Mouse (Mus musculus): Measurements from ENCODE around the gene Nubp2.

Gene Nubp2

GRCm38 (mm10) chr17:24860076-24860475, 26.1 kb downstream of the Nubp2 start:
- no peak for DNase-seq (ENCODE audit: low spot score)

- DNase-seq (ENCODE audit: low spot score), result no peak
Observed at GRCm38 (mm10) chr17:24858967-24859366, 27.2 kb downstream of the Nubp2 start.

- DNase-seq (ENCODE audit: low spot score), result no peak
Observed at GRCm38 (mm10) chr17:24857831-24858470, 28.2 kb downstream of the Nubp2 start.

GRCm38 (mm10) chr17:24856589-24856988, 29.6 kb downstream of the Nubp2 start:
- no peak for DNase-seq (ENCODE audit: low spot score)

- no peak for DNase-seq (ENCODE audit: low spot score)
Observed at GRCm38 (mm10) chr17:24855838-24856464, 30.2 kb downstream of the Nubp2 start.

GRCm38 (mm10) chr17:24851381-24852125, 34.6 kb downstream of the Nubp2 start:
- no peak for DNase-seq (ENCODE audit: low spot score)

GRCm38 (mm10) chr17:24850773-24851127, 35.4 kb downstream of the Nubp2 start:
- DNase-seq (ENCODE audit: low spot score), result no peak

- DNase-seq (ENCODE audit: low spot score), result peak; percentile 94
Observed at GRCm38 (mm10) chr17:24850065-24850772, 35.9 kb downstream of the Nubp2 start, which contains the start of gene Fahd1. Gene Fahd1 (minus strand): TSS chr17:24850364.

GRCm38 (mm10) chr17:24849733-24850064, 36.5 kb downstream of the Nubp2 start:
- no peak for DNase-seq (ENCODE audit: low spot score)

- DNase-seq (ENCODE audit: low spot score), result no peak
Observed at GRCm38 (mm10) chr17:24848600-24849031, 37.5 kb downstream of the Nubp2 start.

GRCm38 (mm10) chr17:24847386-24847785, 38.8 kb downstream of the Nubp2 start:
- DNase-seq (ENCODE audit: low spot score), result no peak

- DNase-seq (ENCODE audit: low spot score), result no peak
Observed at GRCm38 (mm10) chr17:24844525-24844924, 41.6 kb downstream of the Nubp2 start.

- DNase-seq (ENCODE audit: low spot score), result no peak
Observed at GRCm38 (mm10) chr17:24842631-24843030, 43.5 kb downstream of the Nubp2 start.

- DNase-seq (ENCODE audit: low spot score), result no peak
Observed at GRCm38 (mm10) chr17:24841133-24841532, 45.0 kb downstream of the Nubp2 start.

- no peak for DNase-seq (ENCODE audit: low spot score)
Observed at GRCm38 (mm10) chr17:24840341-24840740, 45.8 kb downstream of the Nubp2 start.

- no peak for DNase-seq (ENCODE audit: low spot score)
Observed at GRCm38 (mm10) chr17:24839842-24840241, 46.3 kb downstream of the Nubp2 start, which contains the start of gene Hagh. Gene Hagh (plus strand): TSS chr17:24840143.
